Mouse (Mus musculus): ENCODE measurements around the gene Ttc39a. TPM values are rescaled to one million over a fixed set of nuclear protein-coding genes. Genes with fewer than 3 reads are reported as not detected.
A peak's percentile ranks its signal among the peaks of the same experiment; 100 is the strongest.

The Ttc39a gene
- polyA plus RNA-seq, 1 experiment from 2014 or later: 29.7 TPM

GRCm38 (mm10) chr4:109445956-109446355 is 39.5 kb downstream of the Ttc39a start:
- Histone ChIP-seq H3K4me3 (ENCODE audit: low read depth, low read length) (no peak overlapping the region), H3K9me3 (ENCODE audit: control insufficient read depth, low read length) (no peaks in the 10 kb centered on the region), H3K9ac (ENCODE audit: low read length) (no peak overlapping the region), H3K27ac (replicated peaks) (no peak overlapping the region), H3K27me3 (ENCODE audit: control insufficient read depth, insufficient read depth, low read length) (no peaks in the 10 kb centered on the region), H3K4me1 (replicated peaks; ENCODE audit: control insufficient read depth, insufficient read depth) (no peaks in the 10 kb centered on the region), H3K4me2 (replicated peaks; ENCODE audit: low read depth) (no peak overlapping the region), H3K36me3 (ENCODE audit: control insufficient read depth, insufficient read depth, low read length) (peaks cover 6% of the 10 kb centered on the region; the same call in 1 of the 2 replicates)
- DNase-seq (ENCODE audit: low spot score): no peak
- ATAC-seq (ENCODE audit: low FRiP score, low TSS enrichment): no peak
- 84% methylated on average over 1 of the region's 1 CpGs for WGBS
- TF ChIP-seq EP300 (optimal IDR thresholded peaks at IDR 0.05): no peak
- TF ChIP-seq CTCF (IDR thresholded peaks at IDR 0.05; ENCODE audit: low read depth): no peak

DNA sequence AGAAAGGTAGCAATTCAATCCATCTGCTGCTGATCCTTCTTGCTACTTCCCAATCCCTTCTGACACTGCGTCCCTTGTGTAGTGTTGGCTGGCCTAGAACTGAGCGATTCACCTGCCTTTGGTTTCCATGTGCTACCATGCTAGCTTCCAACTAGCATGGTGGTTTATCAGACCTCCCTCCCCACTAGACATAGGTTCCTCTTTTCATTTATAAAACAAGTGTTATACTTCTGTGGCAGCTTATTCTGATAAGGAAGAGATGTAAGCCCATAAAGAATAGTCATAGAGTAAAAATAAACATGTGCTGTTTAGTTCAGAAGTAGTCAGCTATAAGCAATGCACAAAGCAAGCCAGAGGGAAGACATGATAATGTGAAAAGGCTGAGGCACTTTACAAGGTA is 42.1 kb downstream of the Ttc39a start:
- TF ChIP-seq EP300 (optimal IDR thresholded peaks at IDR 0.05) (no peak), CTCF (IDR thresholded peaks at IDR 0.05; ENCODE audit: low read depth) (no peak)
- 92% methylated on average over 2 of the region's 2 CpGs for WGBS
- no peak for ATAC-seq (ENCODE audit: low FRiP score, low TSS enrichment)

GRCm38 (mm10) chr4:109456821-109457220 is 50.4 kb downstream of the Ttc39a start:
- H3K4me2 ChIP-seq (replicated peaks; ENCODE audit: low read depth): no peak overlapping the region
- no peaks in the 10 kb centered on the region for H3K36me3 ChIP-seq (ENCODE audit: control insufficient read depth, insufficient read depth, low read length)
- H3K9ac ChIP-seq (ENCODE audit: low read length): no peak overlapping the region
- H3K4me3 ChIP-seq (ENCODE audit: low read depth, low read length): no peak overlapping the region
- no peak overlapping the region for H3K27ac ChIP-seq (replicated peaks)
- H3K27me3 ChIP-seq (ENCODE audit: control insufficient read depth, insufficient read depth, low read length): no peaks in the 10 kb centered on the region
- 85% methylated on average over 6 of the region's 6 CpGs for WGBS
- TF ChIP-seq CTCF (IDR thresholded peaks at IDR 0.05; ENCODE audit: low read depth) (no peak), EP300 (optimal IDR thresholded peaks at IDR 0.05) (no peak)
- ATAC-seq (ENCODE audit: low FRiP score, low TSS enrichment): no peak
- H3K4me1 ChIP-seq (replicated peaks; ENCODE audit: control insufficient read depth, insufficient read depth): no peaks in the 10 kb centered on the region
- H3K9me3 ChIP-seq (ENCODE audit: control insufficient read depth, low read length): no peaks in the 10 kb centered on the region
- no peak for DNase-seq (ENCODE audit: low spot score)

More for the DNA sequence above, 42.1 kb downstream of the Ttc39a start:
- H3K9me3 ChIP-seq (ENCODE audit: control insufficient read depth, low read length): no peaks in the 10 kb centered on the region
- H3K4me1 ChIP-seq (replicated peaks; ENCODE audit: control insufficient read depth, insufficient read depth): no peaks in the 10 kb centered on the region
- no peak overlapping the region for H3K27ac ChIP-seq (replicated peaks)
- no peak overlapping the region for H3K4me3 ChIP-seq (ENCODE audit: low read depth, low read length)
- no peak overlapping the region for H3K9ac ChIP-seq (ENCODE audit: low read length)
- DNase-seq (ENCODE audit: low spot score): no peak
- peaks cover 12% of the 10 kb centered on the region; the same call in 1 of the 2 replicates for H3K36me3 ChIP-seq (ENCODE audit: control insufficient read depth, insufficient read depth, low read length)
- no peaks in the 10 kb centered on the region for H3K27me3 ChIP-seq (ENCODE audit: control insufficient read depth, insufficient read depth, low read length)
- no peak overlapping the region for H3K4me2 ChIP-seq (replicated peaks; ENCODE audit: low read depth)

GRCm38 (mm10) chr4:109460421-109461179 is 54.2 kb downstream of the Ttc39a start:
- 0 out of 2 replicates have a peak overlapping the region, but pooled peaks have one; percentile 21 for H3K4me2 ChIP-seq (replicated peaks; ENCODE audit: low read depth)
- no peak overlapping the region for H3K9ac ChIP-seq (ENCODE audit: low read length)
- H3K4me1 ChIP-seq (replicated peaks; ENCODE audit: control insufficient read depth, insufficient read depth): no peaks in the 10 kb centered on the region
- 29% methylated on average over 3 of the region's 3 CpGs for WGBS
- no peaks in the 10 kb centered on the region for H3K27me3 ChIP-seq (ENCODE audit: control insufficient read depth, insufficient read depth, low read length)
- peak overlapping the region; percentile 46 for H3K27ac ChIP-seq (replicated peaks)
- DNase-seq (ENCODE audit: low spot score) (no peak), ATAC-seq (ENCODE audit: low FRiP score, low TSS enrichment) (peak; percentile 87)
- no peak overlapping the region for H3K4me3 ChIP-seq (ENCODE audit: low read depth, low read length)
- TF ChIP-seq CTCF (IDR thresholded peaks at IDR 0.05; ENCODE audit: low read depth): peak; percentile 0; the same call in 1 of the 2 replicates
- TF ChIP-seq EP300 (optimal IDR thresholded peaks at IDR 0.05): no peak
- H3K9me3 ChIP-seq (ENCODE audit: control insufficient read depth, low read length): no peaks in the 10 kb centered on the region
- no peaks in the 10 kb centered on the region for H3K36me3 ChIP-seq (ENCODE audit: control insufficient read depth, insufficient read depth, low read length)

DNA sequence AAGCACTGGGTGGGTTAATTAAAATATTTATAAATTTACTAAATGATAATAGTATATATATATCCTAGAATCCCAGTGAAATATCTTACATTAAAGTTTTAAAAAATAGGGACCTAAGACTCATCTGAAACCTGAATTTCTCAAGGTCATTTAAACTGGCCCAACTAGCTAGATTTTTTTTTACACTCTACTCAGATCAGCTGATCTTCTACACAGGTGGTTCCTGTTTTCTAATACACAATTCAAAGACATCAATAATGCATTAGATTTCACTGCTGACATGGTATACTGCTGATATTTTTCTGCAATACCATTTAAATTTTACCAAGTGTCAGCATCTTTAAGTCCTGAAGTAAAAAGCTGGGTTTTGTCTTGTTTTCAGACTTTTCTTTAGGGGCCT is 57.5 kb downstream of the Ttc39a start:
- H3K27ac ChIP-seq (replicated peaks): no peak overlapping the region
- H3K36me3 ChIP-seq (ENCODE audit: control insufficient read depth, insufficient read depth, low read length): no peaks in the 10 kb centered on the region
- H3K4me1 ChIP-seq (replicated peaks; ENCODE audit: control insufficient read depth, insufficient read depth): no peaks in the 10 kb centered on the region
- H3K9me3 ChIP-seq (ENCODE audit: control insufficient read depth, low read length): no peaks in the 10 kb centered on the region
- no peak overlapping the region for H3K4me3 ChIP-seq (ENCODE audit: low read depth, low read length)
- H3K4me2 ChIP-seq (replicated peaks; ENCODE audit: low read depth): no peak overlapping the region
- TF ChIP-seq CTCF (IDR thresholded peaks at IDR 0.05; ENCODE audit: low read depth) (no peak), EP300 (optimal IDR thresholded peaks at IDR 0.05) (no peak)
- H3K27me3 ChIP-seq (ENCODE audit: control insufficient read depth, insufficient read depth, low read length): no peaks in the 10 kb centered on the region
- DNase-seq (ENCODE audit: low spot score) (no peak), ATAC-seq (ENCODE audit: low FRiP score, low TSS enrichment) (no peak)
- H3K9ac ChIP-seq (ENCODE audit: low read length): no peak overlapping the region

- Histone ChIP-seq H3K4me3 (ENCODE audit: low read depth, low read length) (no peak overlapping the region), H3K27me3 (ENCODE audit: control insufficient read depth, insufficient read depth, low read length) (no peaks in the 10 kb centered on the region), H3K9ac (ENCODE audit: low read length) (no peak overlapping the region), H3K4me2 (replicated peaks; ENCODE audit: low read depth) (no peak overlapping the region), H3K27ac (replicated peaks) (no peak overlapping the region), H3K36me3 (ENCODE audit: control insufficient read depth, insufficient read depth, low read length) (peaks cover 1% of the 10 kb centered on the region; the same call in 1 of the 2 replicates), H3K9me3 (ENCODE audit: control insufficient read depth, low read length) (no peaks in the 10 kb centered on the region), H3K4me1 (replicated peaks; ENCODE audit: control insufficient read depth, insufficient read depth) (no peaks in the 10 kb centered on the region)
- DNase-seq (ENCODE audit: low spot score) (no peak), ATAC-seq (ENCODE audit: low FRiP score, low TSS enrichment) (no peak)
- TF ChIP-seq EP300 (optimal IDR thresholded peaks at IDR 0.05): no peak
- TF ChIP-seq CTCF (IDR thresholded peaks at IDR 0.05; ENCODE audit: low read depth): no peak
These were observed 61.3 kb downstream of the Ttc39a start for GRCm38 (mm10) chr4:109467687-109468086.

All from stomach, postnatal 0 days (tissue).